ENCODE assay signal across 21 mouse cellular contexts in genomic region chr3:29063156-29063555, GRCm38 (mm10). TPM values are rescaled to one million over a fixed set of nuclear protein-coding genes. Genes with fewer than 3 reads are reported as not detected.
DNase-seq lines count a peak whose midpoint lies in the region; ATAC-seq and TF ChIP-seq lines count a peak whose summit lies in the region.
"Had no signal": no experiment of that assay in that cellular context is flagged by ENCODE, and none has a peak within 500 bp of the region (broad histone marks: within the 10 kb centered on the region; RNA-seq: fewer than 3 reads in every experiment).

No protein-coding gene starts in this region.

- 53% methylated on average over 4 of the region's 4 CpGs for WGBS in embryonic facial prominence, embryonic 14.5 days
- WGBS in embryonic facial prominence, embryonic 10.5 days = 87% methylated on average over 4 of the region's 4 CpGs
- 31% methylated on average over 4 of the region's 4 CpGs for WGBS in forebrain, embryonic 14.5 days
- WGBS in forebrain, embryonic 10.5 days = 85% methylated on average over 4 of the region's 4 CpGs
- 56% methylated on average over 4 of the region's 4 CpGs for WGBS in lung, embryonic 14.5 days

- no peaks in the 10 kb centered on the region for H3K27me3 ChIP-seq in embryonic facial prominence, embryonic 14.5 days (replicated peaks; ENCODE audit: control insufficient read depth, insufficient read depth, low read length)
- no peaks in the 10 kb centered on the region for H3K27me3 ChIP-seq in embryonic facial prominence, embryonic 10.5 days (replicated peaks; ENCODE audit: low read depth, poor library complexity, severe bottlenecking)
- H3K27me3 ChIP-seq in forebrain, embryonic 14.5 days (replicated peaks; ENCODE audit: control insufficient read depth, insufficient read depth, low read length) = no peaks in the 10 kb centered on the region
- H3K27me3 ChIP-seq in forebrain, embryonic 10.5 days (ENCODE audit: poor library complexity, severe bottlenecking) = no peaks in the 10 kb centered on the region
- no peaks in the 10 kb centered on the region for H3K27me3 ChIP-seq in lung, embryonic 14.5 days (ENCODE audit: insufficient read depth, low read length)
- H3K27me3 ChIP-seq: CH12.LX; embryonic facial prominence, embryonic 13.5 days; forebrain, embryonic 12.5 days had no signal

- DNase-seq in embryonic facial prominence, embryonic 14.5 days (ENCODE audit: low spot score) = peak; percentile 8
- no peak for DNase-seq in embryonic facial prominence, embryonic 10.5 days (ENCODE audit: low spot score)
- peak; percentile 80 for DNase-seq in forebrain, embryonic 14.5 days (ENCODE audit: low spot score)
- no peak for DNase-seq in forebrain, embryonic 10.5 days (ENCODE audit: extremely low spot score, low spot score)
- peak; percentile 47 for DNase-seq in lung, embryonic 14.5 days
- no peak for DNase-seq in lung, postnatal 10 days
- DNase-seq in retina, embryonic 14.5 days (ENCODE audit: low spot score) = no peak
- DNase-seq: adrenal gland, adult 2 months; adrenal gland, postnatal 10 days; adrenal gland, postnatal 25 days; B cell, adult 2 months; cerebellum, adult 11-12 months; cerebellum, adult 2 months; cerebellum, adult 9-10 months; cerebellum, postnatal 10 days; cerebellum, postnatal 25 days had no signal

- no peaks in the 10 kb centered on the region for H3K4me1 ChIP-seq in embryonic facial prominence, embryonic 14.5 days (ENCODE audit: control insufficient read depth, insufficient read depth, low read length)
- H3K4me1 ChIP-seq in embryonic facial prominence, embryonic 10.5 days = no peaks in the 10 kb centered on the region
- H3K4me1 ChIP-seq in forebrain, embryonic 14.5 days (ENCODE audit: control insufficient read depth, insufficient read depth, low read length) = no peaks in the 10 kb centered on the region
- H3K4me1 ChIP-seq in forebrain, embryonic 10.5 days = no peaks in the 10 kb centered on the region
- no peaks in the 10 kb centered on the region for H3K4me1 ChIP-seq in lung, embryonic 14.5 days (ENCODE audit: insufficient read depth)
- H3K4me1 ChIP-seq: embryonic facial prominence, embryonic 13.5 days; forebrain, embryonic 12.5 days had no signal

- no peaks in the 10 kb centered on the region for H3K9me3 ChIP-seq in embryonic facial prominence, embryonic 14.5 days (ENCODE audit: control insufficient read depth, low read length)
- H3K9me3 ChIP-seq in embryonic facial prominence, embryonic 10.5 days = no peaks in the 10 kb centered on the region
- no peaks in the 10 kb centered on the region for H3K9me3 ChIP-seq in forebrain, embryonic 14.5 days (replicated peaks; ENCODE audit: control insufficient read depth, low read length)
- no peaks in the 10 kb centered on the region for H3K9me3 ChIP-seq in forebrain, embryonic 10.5 days
- H3K9me3 ChIP-seq in lung, embryonic 14.5 days (ENCODE audit: low read depth, low read length) = no peaks in the 10 kb centered on the region
- H3K9me3 ChIP-seq: embryonic facial prominence, embryonic 13.5 days; forebrain, embryonic 12.5 days; G1E had no signal

- H3K4me2 ChIP-seq in embryonic facial prominence, embryonic 14.5 days (ENCODE audit: low read depth, low read length) = no peak overlapping the region
- H3K4me2 ChIP-seq in forebrain, embryonic 14.5 days (ENCODE audit: low read length) = no peak overlapping the region
- no peak overlapping the region for H3K4me2 ChIP-seq in lung, embryonic 14.5 days
- H3K4me2 ChIP-seq: embryonic facial prominence, embryonic 13.5 days; forebrain, embryonic 12.5 days had no signal

- no peak overlapping the region for H3K9ac ChIP-seq in embryonic facial prominence, embryonic 14.5 days (ENCODE audit: low read depth, low read length)
- H3K9ac ChIP-seq in forebrain, embryonic 14.5 days (ENCODE audit: low read length) = no peak overlapping the region
- no peak overlapping the region for H3K9ac ChIP-seq in lung, embryonic 14.5 days
- H3K9ac ChIP-seq: embryonic facial prominence, embryonic 13.5 days; forebrain, embryonic 12.5 days had no signal

- no peaks in the 10 kb centered on the region for H3K36me3 ChIP-seq in embryonic facial prominence, embryonic 14.5 days (ENCODE audit: control insufficient read depth, insufficient read depth, low read length)
- H3K36me3 ChIP-seq in embryonic facial prominence, embryonic 10.5 days (replicated peaks) = no peaks in the 10 kb centered on the region
- no peaks in the 10 kb centered on the region for H3K36me3 ChIP-seq in forebrain, embryonic 14.5 days (ENCODE audit: control insufficient read depth, insufficient read depth, low read length)
- H3K36me3 ChIP-seq in forebrain, embryonic 10.5 days (replicated peaks) = no peaks in the 10 kb centered on the region
- no peaks in the 10 kb centered on the region for H3K36me3 ChIP-seq in lung, embryonic 14.5 days (ENCODE audit: insufficient read depth)
- H3K36me3 ChIP-seq: embryonic facial prominence, embryonic 13.5 days; forebrain, embryonic 12.5 days; G1E had no signal

- ATAC-seq in embryonic facial prominence, embryonic 14.5 days (ENCODE audit: low read depth) = no peak
- ATAC-seq in forebrain, embryonic 14.5 days = peak; percentile 32; the same call in 1 of the 2 replicates
- ATAC-seq in lung, embryonic 14.5 days (ENCODE audit: insufficient read depth) = no peak
- ATAC-seq: CD4-positive, CD25-positive, alpha-beta regulatory T cell, adult 4 months had no signal

- H3K27ac ChIP-seq in embryonic facial prominence, embryonic 14.5 days (replicated peaks; ENCODE audit: low read depth, low read length) = no peak overlapping the region
- H3K27ac ChIP-seq in embryonic facial prominence, embryonic 10.5 days (replicated peaks) = no peak overlapping the region
- no peak overlapping the region for H3K27ac ChIP-seq in forebrain, embryonic 14.5 days (ENCODE audit: low read depth, low read length)
- H3K27ac ChIP-seq in forebrain, embryonic 10.5 days = no peak overlapping the region
- H3K27ac ChIP-seq in lung, embryonic 14.5 days (ENCODE audit: low read depth) = no peak overlapping the region
- H3K27ac ChIP-seq: embryonic facial prominence, embryonic 13.5 days; forebrain, embryonic 12.5 days had no signal

- TF ChIP-seq CTCF in lung, embryonic 14.5 days (IDR thresholded peaks at IDR 0.05; ENCODE audit: low read depth) = no peak

- no peak overlapping the region for H3K4me3 ChIP-seq in embryonic facial prominence, embryonic 14.5 days (ENCODE audit: low read depth, low read length)
- H3K4me3 ChIP-seq in embryonic facial prominence, embryonic 10.5 days = no peak overlapping the region
- H3K4me3 ChIP-seq in forebrain, embryonic 14.5 days (ENCODE audit: low read depth, low read length) = no peak overlapping the region
- no peak overlapping the region for H3K4me3 ChIP-seq in forebrain, embryonic 10.5 days
- H3K4me3 ChIP-seq in lung, embryonic 14.5 days (ENCODE audit: low read depth, low read length) = no peak overlapping the region
- H3K4me3 ChIP-seq: embryonic facial prominence, embryonic 13.5 days; forebrain, embryonic 12.5 days had no signal

RNA-seq across cellular contexts. Expression of gene Egfem1, which starts 18.7 kb away (rescaled TPM):
- 1.3 and 3.3 TPM in 2 replicates for polyA plus RNA-seq in embryonic facial prominence, embryonic 14.5 days (2014; fragmentation: Nextera tagmentation; extraction: Ambion mirVana)
- polyA plus RNA-seq in embryonic facial prominence, embryonic 10.5 days (2016; fragmentation: Nextera tagmentation; extraction: Ambion mirVana) = 2.0 and 2.8 TPM in 2 replicates
- 3.0 and 4.7 TPM in 2 replicates for polyA plus RNA-seq in forebrain, embryonic 14.5 days (2014; fragmentation: Nextera tagmentation; extraction: Ambion mirVana)
- 2.8 and 4.0 TPM in 2 replicates for polyA plus RNA-seq in forebrain, embryonic 10.5 days (2016; fragmentation: Nextera tagmentation; extraction: Ambion mirVana)
- 6.7 and 9.3 TPM in 2 replicates for polyA plus RNA-seq in lung, embryonic 14.5 days (2014; fragmentation: Nextera tagmentation; extraction: Ambion mirVana)
- polyA plus RNA-seq: CD4-positive, CD25-positive, alpha-beta regulatory T cell, adult 4 months; G1E had no signal

Comparison
In these comparisons a context has a peak if more than half of its experiments do, and no peak if none do; other contexts are left out.
1. DNase-seq: peak in embryonic facial prominence, embryonic 14.5 days (single experiment), forebrain, embryonic 14.5 days (single experiment) and lung, embryonic 14.5 days (single experiment); none in embryonic facial prominence, embryonic 10.5 days (single experiment), forebrain, embryonic 10.5 days (single experiment), lung, postnatal 10 days (single experiment) and retina, embryonic 14.5 days (single experiment).